Comparison of ENCODE assay signal across 10 mouse cellular contexts in the genomic region with DNA sequence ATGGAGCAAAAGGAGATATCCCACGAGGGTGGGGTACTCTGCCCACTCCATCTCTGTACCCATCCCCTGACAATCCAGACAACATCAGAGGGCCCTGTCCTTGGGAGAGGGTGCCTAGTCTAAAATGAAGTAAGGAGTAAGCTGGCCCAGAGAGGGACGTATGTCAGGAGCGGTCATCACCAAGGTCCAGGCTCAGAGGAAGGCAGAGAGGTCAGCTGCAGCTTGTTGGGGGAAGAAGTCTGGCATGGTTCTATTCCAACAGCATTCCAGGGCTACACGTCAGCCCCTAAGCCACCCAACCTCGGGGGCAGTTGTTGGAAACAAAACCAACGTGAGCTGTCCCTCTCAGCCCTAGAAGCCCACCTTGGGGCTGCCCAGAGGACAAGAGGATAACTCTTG. TPM values are rescaled to one million over a fixed set of nuclear protein-coding genes. Genes with fewer than 3 reads are reported as not detected.
DNase-seq lines count a peak whose midpoint lies in the region; ATAC-seq and TF ChIP-seq lines count a peak whose summit lies in the region.
"Had no signal": no experiment of that assay in that cellular context is flagged by ENCODE, and none has a peak within 500 bp of the region (broad histone marks: within the 10 kb centered on the region; RNA-seq: fewer than 3 reads in every experiment).

No protein-coding gene starts in this region.

- peaks cover 26% of the 10 kb centered on the region for H3K79me2 ChIP-seq in C2C12 (ENCODE audit: control insufficient read depth, insufficient read depth)

- no peak overlapping the region for H3K4me3 ChIP-seq in kidney, embryonic 14.5 days (ENCODE audit: low read length)
- H3K4me3 ChIP-seq in C2C12 (ENCODE audit: insufficient read depth, poor library complexity, severe bottlenecking): no peak overlapping the region
- peak overlapping the region; percentile 19; the same call in 1 of the 2 replicates for H3K4me3 ChIP-seq in limb, embryonic 12.5 days (replicated peaks)

- 50% methylated on average over 6 of the region's 6 CpGs for WGBS in kidney, embryonic 14.5 days
- WGBS in limb, embryonic 12.5 days: 50% methylated on average over 6 of the region's 6 CpGs

- no peak overlapping the region for H3K9ac ChIP-seq in kidney, embryonic 14.5 days (ENCODE audit: low read depth, low read length)
- no peak overlapping the region; the same call in 1 of the 2 replicates for H3K9ac ChIP-seq in limb, embryonic 12.5 days (replicated peaks)

- H3K4me2 ChIP-seq in kidney, embryonic 14.5 days (replicated peaks; ENCODE audit: low read depth, low read length): peak overlapping the region; percentile 34; the same call in 1 of the 2 replicates
- peak overlapping the region; percentile 50 for H3K4me2 ChIP-seq in limb, embryonic 12.5 days

- ATAC-seq in kidney, embryonic 14.5 days (ENCODE audit: low FRiP score, low TSS enrichment): no peak; the same call in 1 of the 2 replicates
- ATAC-seq in limb, embryonic 12.5 days (ENCODE audit: insufficient number of reproducible peaks, insufficient read depth, low FRiP score, low TSS enrichment, low read depth): no peak
- ATAC-seq in erythroblast, adult 5-6 weeks (replicated peaks; ENCODE audit: low FRiP score, poor library complexity, severe bottlenecking): no peak

- no peaks in the 10 kb centered on the region for H3K9me3 ChIP-seq in kidney, embryonic 14.5 days (ENCODE audit: control insufficient read depth, low read length)
- H3K9me3 ChIP-seq in limb, embryonic 12.5 days: no peaks in the 10 kb centered on the region

- peaks cover 16% of the 10 kb centered on the region for H3K79me3 ChIP-seq in C2C12 (ENCODE audit: low read depth)

- peak overlapping the region; percentile 41 for H3ac ChIP-seq in C2C12 (ENCODE audit: control insufficient read depth, insufficient read length, low read depth)

- H3K4me1 ChIP-seq in kidney, embryonic 14.5 days (ENCODE audit: control insufficient read depth, insufficient read depth, low read length): peaks cover 31% of the 10 kb centered on the region
- H3K4me1 ChIP-seq in limb, embryonic 12.5 days (replicated peaks): peaks cover 39% of the 10 kb centered on the region

- peak; percentile 33 to 35 for DNase-seq in adrenal gland, postnatal 36 days
- DNase-seq in adrenal gland, postnatal 10 days: no peak
- no peak for DNase-seq in kidney, adult 11 months
- no peak for DNase-seq in cerebellum, adult 11 months
- DNase-seq: cerebellum, adult 9-10 months; right cerebral cortex, adult 18-20 months had no signal

- peaks cover 21% of the 10 kb centered on the region for H3K27me3 ChIP-seq in kidney, embryonic 14.5 days (ENCODE audit: control insufficient read depth, insufficient read depth, low read length)
- no peaks in the 10 kb centered on the region for H3K27me3 ChIP-seq in C2C12 (ENCODE audit: control insufficient read depth, insufficient read depth, insufficient read length)
- peaks cover 51% of the 10 kb centered on the region for H3K27me3 ChIP-seq in limb, embryonic 12.5 days

- H3K36me3 ChIP-seq in kidney, embryonic 14.5 days (ENCODE audit: control insufficient read depth, insufficient read depth, low read length): no peaks in the 10 kb centered on the region
- H3K36me3 ChIP-seq in C2C12 (ENCODE audit: control insufficient read depth, insufficient read depth): no peaks in the 10 kb centered on the region
- H3K36me3 ChIP-seq in limb, embryonic 12.5 days: no peaks in the 10 kb centered on the region

- H3K27ac ChIP-seq in kidney, embryonic 14.5 days (ENCODE audit: low read depth, low read length): no peak overlapping the region
- H3K27ac ChIP-seq in limb, embryonic 12.5 days: peak overlapping the region; percentile 45; the same call in 1 of the 2 replicates

- no peak for TF ChIP-seq CTCF in C2C12 (IDR thresholded peaks at IDR 0.05; ENCODE audit: control insufficient read depth, insufficient read depth, insufficient read length)

TF ChIP-seq in C2C12, 6 proteins besides CTCF, POLR2A, EP300 and RAD21:
- TF ChIP-seq MYOD1 (IDR thresholded peaks at IDR 0.05; ENCODE audit: control insufficient read depth, insufficient read length, low read depth) (no peak), MYOG (IDR thresholded peaks at IDR 0.05; ENCODE audit: control insufficient read depth, extremely low read depth, insufficient read length) (no peak), MAX (IDR thresholded peaks at IDR 0.05) (no peak), CEBPB (IDR thresholded peaks at IDR 0.05; ENCODE audit: low read depth) (no peak), FOSL1 (IDR thresholded peaks at IDR 0.05; ENCODE audit: insufficient read depth, low read length, poor library complexity, severe bottlenecking) (no peak), USF1 (IDR thresholded peaks at IDR 0.05; ENCODE audit: low read depth) (no peak)
TF ChIP-seq in C2C12: peak in this region for 0.

RNA-seq across cellular contexts. Expression of gene Lama5, which starts 2.4 kb away (rescaled TPM):
- 10 to 100 TPM; 25.7 to 74.5 TPM for total RNA-seq in adrenal gland, postnatal 36 days (2021)
- 10 to 100 TPM; 35.6 to 39.0 TPM for total RNA-seq in adrenal gland, postnatal 10 days (2021)
- 43.1 and 54.1 TPM in 2 replicates for polyA plus RNA-seq in kidney, embryonic 14.5 days (2014; fragmentation: Nextera tagmentation; extraction: Ambion mirVana)
- polyA plus RNA-seq in C2C12 (2012; fragmentation: generic; extraction: Trizol): 47.4 TPM
- polyA plus RNA-seq in limb, embryonic 12.5 days (2016; fragmentation: Nextera tagmentation; extraction: Ambion mirVana): 20.9 and 22.3 TPM in 2 replicates
- 1.7 TPM in 1 of 2 replicates, not detected in the other for total RNA-seq in erythroblast, adult 5-6 weeks (2015; ENCODE audit: low replicate concordance)
- 0.09 and 0.14 TPM in 2 replicates for total RNA-seq in erythroblast, adult 5-6 weeks (2017; ENCODE audit: low replicate concordance)

RNA-seq across cellular contexts. Expression of gene Rps21, which starts 29.1 kb away (rescaled TPM):
- total RNA-seq in adrenal gland, postnatal 36 days (2021): 100 to 1,000 TPM; 736 to 838 TPM
- 100 to 1,000 TPM; 772 to 787 TPM for total RNA-seq in adrenal gland, postnatal 10 days (2021)
- polyA plus RNA-seq in kidney, embryonic 14.5 days (2014; fragmentation: Nextera tagmentation; extraction: Ambion mirVana): 730 and 1,037 TPM in 2 replicates
- 5,244 TPM for polyA plus RNA-seq in C2C12 (2012; fragmentation: generic; extraction: Trizol)
- polyA plus RNA-seq in limb, embryonic 12.5 days (2016; fragmentation: Nextera tagmentation; extraction: Ambion mirVana): 608 and 631 TPM in 2 replicates
- 363 and 447 TPM in 2 replicates for total RNA-seq in erythroblast, adult 5-6 weeks (2015; ENCODE audit: low replicate concordance)
- total RNA-seq in erythroblast, adult 5-6 weeks (2017; ENCODE audit: low replicate concordance): 275 and 320 TPM in 2 replicates

RNA-seq across cellular contexts. Expression of gene Cables2, which starts 45.2 kb away (rescaled TPM):
- 10 to 100 TPM; 14.0 to 14.2 TPM for total RNA-seq in adrenal gland, postnatal 36 days (2021)
- total RNA-seq in adrenal gland, postnatal 10 days (2021): 10 to 100 TPM; 17.3 to 19.8 TPM
- polyA plus RNA-seq in kidney, embryonic 14.5 days (2014; fragmentation: Nextera tagmentation; extraction: Ambion mirVana): 13.3 and 21.1 TPM in 2 replicates
- 7.9 TPM for polyA plus RNA-seq in C2C12 (2012; fragmentation: generic; extraction: Trizol)
- 20.7 and 23.7 TPM in 2 replicates for polyA plus RNA-seq in limb, embryonic 12.5 days (2016; fragmentation: Nextera tagmentation; extraction: Ambion mirVana)
- 2.5 and 4.6 TPM in 2 replicates for total RNA-seq in erythroblast, adult 5-6 weeks (2015; ENCODE audit: low replicate concordance)
- total RNA-seq in erythroblast, adult 5-6 weeks (2017; ENCODE audit: low replicate concordance): 2.7 and 4.9 TPM in 2 replicates

RNA-seq across cellular contexts. Expression of gene Adrm1, which starts 56.8 kb away (rescaled TPM):
- total RNA-seq in adrenal gland, postnatal 36 days (2021): 100 to 1,000 TPM; 148 to 182 TPM
- 100 to 1,000 TPM; 102 to 111 TPM for total RNA-seq in adrenal gland, postnatal 10 days (2021)
- polyA plus RNA-seq in kidney, embryonic 14.5 days (2014; fragmentation: Nextera tagmentation; extraction: Ambion mirVana): 159 and 160 TPM in 2 replicates
- 204 TPM for polyA plus RNA-seq in C2C12 (2012; fragmentation: generic; extraction: Trizol)
- polyA plus RNA-seq in limb, embryonic 12.5 days (2016; fragmentation: Nextera tagmentation; extraction: Ambion mirVana): 207 and 212 TPM in 2 replicates
- 13.3 and 28.6 TPM in 2 replicates for total RNA-seq in erythroblast, adult 5-6 weeks (2015; ENCODE audit: low replicate concordance)
- 8.5 and 23.9 TPM in 2 replicates for total RNA-seq in erythroblast, adult 5-6 weeks (2017; ENCODE audit: low replicate concordance)

Comparison
In these comparisons a context has a peak if more than half of its experiments do, and no peak if none do; other contexts are left out.
1. DNase-seq: peak in adrenal gland, postnatal 36 days (2 of 2); none in adrenal gland, postnatal 10 days (single experiment), kidney, adult 11 months (single experiment) and cerebellum, adult 11 months (single experiment).
2. RNA of gene Lama5, which starts 2.4 kb away (total RNA-seq): 25.7 to 74.5 TPM in adrenal gland, postnatal 36 days and 35.6 to 39.0 TPM in adrenal gland, postnatal 10 days; 0.09 to 1.7 TPM in erythroblast, adult 5-6 weeks; every median in the first group is over 10 times any median in the second.